Mouse (Mus musculus): ENCODE results near the gene Bnc1. TPM values are rescaled to one million over a fixed set of nuclear protein-coding genes. Genes with fewer than 3 reads are reported as not detected.

Gene Bnc1
- total RNA-seq, 2 experiments from 2014 or later: not detected

Other genes starting within 250 kb of the Bnc1 start
- 10 to 100 TPM; 77.3 to 80.7 TPM for gene Ramac, start 229.4 kb downstream of the Bnc1 start, total RNA-seq (2021)
- gene 3110040N11Rik, start 202.8 kb downstream of the Bnc1 start, total RNA-seq (2021): 10 to 100 TPM; 22.3 to 27.0 TPM
- 100 to 1,000 TPM; 113 to 124 TPM for gene Btbd1, start 162.9 kb downstream of the Bnc1 start, total RNA-seq (2021)
- not detected for gene Gm10160, start 136.5 kb downstream of the Bnc1 start, total RNA-seq (2021)
- 10 to 100 TPM; 28.4 to 36.9 TPM for gene Tm6sf1, start 133.3 kb downstream of the Bnc1 start, total RNA-seq (2021)
- 10 to 100 TPM; 76.0 to 76.9 TPM for gene Hdgfl3, start 57.8 kb downstream of the Bnc1 start, total RNA-seq (2021)
- 10 to 100 TPM; 53.3 to 59.8 TPM for gene Sh3gl3, start 181.5 kb upstream of the Bnc1 start, total RNA-seq (2021)